Mouse (Mus musculus) mesoderm, embryonic 11.5 days (tissue): ENCODE data around the gene Tfr2.

Experiments used
- DNase-seq: peaks from one replicate; pipeline ENCODE4 v3.0.0-alpha.2; 2012; ENCODE audit warnings: low read depth, low spot score

Tfr2 gene

GRCm38 (mm10) chr5:137537461-137537860 lies 32.2 kb upstream of the Tfr2 start:
- no peak for DNase-seq

- no peak for DNase-seq
Observed at GRCm38 (mm10) chr5:137539291-137539801, 30.3 kb upstream of the Tfr2 start.

GRCm38 (mm10) chr5:137540991-137541390 lies 28.6 kb upstream of the Tfr2 start:
- DNase-seq = no peak

- DNase-seq = no peak
Observed at GRCm38 (mm10) chr5:137541768-137542540, 27.7 kb upstream of the Tfr2 start.

GRCm38 (mm10) chr5:137544926-137545325 lies 24.7 kb upstream of the Tfr2 start:
- no peak for DNase-seq

- DNase-seq = no peak
Observed at GRCm38 (mm10) chr5:137545596-137545995, 24.0 kb upstream of the Tfr2 start.

- no peak for DNase-seq
Observed at GRCm38 (mm10) chr5:137549840-137550239, 19.8 kb upstream of the Tfr2 start.

- no peak for DNase-seq
Observed at GRCm38 (mm10) chr5:137551119-137551518, 18.5 kb upstream of the Tfr2 start.

- no peak for DNase-seq
Observed at GRCm38 (mm10) chr5:137553000-137553399, 16.6 kb upstream of the Tfr2 start.

GRCm38 (mm10) chr5:137553411-137553837 lies 16.2 kb upstream of the Tfr2 start, which contains the start of gene Actl6b:
Gene Actl6b, plus strand, starts transcription at chr5:137553517.
- peak; percentile 83 for DNase-seq

- DNase-seq = no peak
Observed at GRCm38 (mm10) chr5:137553898-137554297, 15.7 kb upstream of the Tfr2 start.

GRCm38 (mm10) chr5:137561556-137561955 lies 8.1 kb upstream of the Tfr2 start:
- no peak for DNase-seq

GRCm38 (mm10) chr5:137562965-137563364 lies 6.7 kb upstream of the Tfr2 start:
- no peak for DNase-seq

- no peak for DNase-seq
Observed at GRCm38 (mm10) chr5:137565744-137566143, 3.9 kb upstream of the Tfr2 start.

GRCm38 (mm10) chr5:137566416-137566815 lies 3.2 kb upstream of the Tfr2 start:
- DNase-seq = no peak

GRCm38 (mm10) chr5:137568223-137568798 lies 1.3 kb upstream of the Tfr2 start:
- no peak for DNase-seq

- no peak for DNase-seq
Observed at GRCm38 (mm10) chr5:137569031-137569430, 609 bp upstream of the Tfr2 start.

- no peak for DNase-seq
Observed at GRCm38 (mm10) chr5:137570181-137570580, 541 bp downstream of the Tfr2 start.

- DNase-seq = no peak
Observed at GRCm38 (mm10) chr5:137570691-137571586, 1.3 kb downstream of the Tfr2 start.

- DNase-seq = peak; percentile 38
Observed at GRCm38 (mm10) chr5:137574470-137574901, 4.8 kb downstream of the Tfr2 start.

- DNase-seq = no peak
Observed at GRCm38 (mm10) chr5:137580246-137580645, 10.6 kb downstream of the Tfr2 start.

GRCm38 (mm10) chr5:137582702-137583101 lies 13.1 kb downstream of the Tfr2 start:
- no peak for DNase-seq
